Mouse (Mus musculus) cerebellum, postnatal 14 days (tissue): ENCODE results near the gene Got1.
A peak's percentile ranks its signal among the peaks of the same experiment; 100 is the strongest.
"Not testable (repeated sequence)": the region's sequence is repeated elsewhere in the genome, so short reads cannot be mapped to it uniquely, and the experiment has no call there.

ENCODE experiments used
- DNase-seq, 2 experiments: peaks; one replicate each; pipeline ENCODE4 v3.0.0; 2021; ENCODE audit warnings: mixed read lengths in 2 of 2

Got1 gene

GRCm38 (mm10) chr19:43521362-43521761 lies 3.0 kb downstream of the Got1 start:
- no peak for DNase-seq

- no peak for DNase-seq
Measured at GRCm38 (mm10) chr19:43520402-43520801, 4.0 kb downstream of the Got1 start.

- DNase-seq, result no peak
Measured at GRCm38 (mm10) chr19:43519226-43519625, 5.2 kb downstream of the Got1 start.

GRCm38 (mm10) chr19:43518261-43518660 lies 6.1 kb downstream of the Got1 start:
- no peak for DNase-seq

- no peak for DNase-seq
Measured at GRCm38 (mm10) chr19:43517808-43518207, 6.6 kb downstream of the Got1 start.

- DNase-seq, result no peak
Measured at GRCm38 (mm10) chr19:43517320-43517719, 7.1 kb downstream of the Got1 start.

GRCm38 (mm10) chr19:43516397-43517035 lies 7.9 kb downstream of the Got1 start:
- DNase-seq, result no peak

- DNase-seq, result no peak
Measured at GRCm38 (mm10) chr19:43515668-43516396, 8.6 kb downstream of the Got1 start.

- no peak for DNase-seq
Measured at GRCm38 (mm10) chr19:43513874-43514273, 10.5 kb downstream of the Got1 start.

- DNase-seq, result no peak
Measured at GRCm38 (mm10) chr19:43511621-43512620, 12.5 kb downstream of the Got1 start.

- DNase-seq, result no peak
Measured at GRCm38 (mm10) chr19:43510436-43511220, 13.8 kb downstream of the Got1 start.

GRCm38 (mm10) chr19:43505441-43505840 lies 19.0 kb downstream of the Got1 start:
- no peak for DNase-seq

- not testable (repeated sequence) for DNase-seq
Measured at GRCm38 (mm10) chr19:43503593-43503992, 20.8 kb downstream of the Got1 start.

- DNase-seq, result no peak
Measured at GRCm38 (mm10) chr19:43502630-43503029, 21.8 kb downstream of the Got1 start.

- no peak for DNase-seq
Measured at GRCm38 (mm10) chr19:43498874-43499273, 25.5 kb downstream of the Got1 start.

GRCm38 (mm10) chr19:43497440-43497839 lies 27.0 kb downstream of the Got1 start:
- no peak for DNase-seq

- DNase-seq, result peak; percentile 68 to 72
Measured at GRCm38 (mm10) chr19:43495846-43496245, 28.6 kb downstream of the Got1 start.

GRCm38 (mm10) chr19:43494914-43495313 lies 29.5 kb downstream of the Got1 start:
- no peak for DNase-seq

GRCm38 (mm10) chr19:43493878-43494277 lies 30.5 kb downstream of the Got1 start:
- no peak for DNase-seq

- DNase-seq, result not testable (repeated sequence)
Measured at GRCm38 (mm10) chr19:43493316-43493715, 31.1 kb downstream of the Got1 start.

GRCm38 (mm10) chr19:43487429-43487828 lies 37.0 kb downstream of the Got1 start:
- peak; percentile 78 to 79 for DNase-seq

GRCm38 (mm10) chr19:43480512-43480911 lies 43.9 kb downstream of the Got1 start:
- no peak for DNase-seq
